Mouse (Mus musculus) urinary bladder, postnatal 14 days (tissue): ENCODE measurements at regions not wholly inside any gene's neighbourhood (a gene's known extent, or its start where the extent isn't known, plus 50 kb on each side); places are given as distances from the start of the nearest gene placed in this dataset.

Experiments used
- DNase-seq: peaks from one replicate; pipeline ENCODE4 v3.0.0; 2021; ENCODE audit warnings: low spot score

DNA sequence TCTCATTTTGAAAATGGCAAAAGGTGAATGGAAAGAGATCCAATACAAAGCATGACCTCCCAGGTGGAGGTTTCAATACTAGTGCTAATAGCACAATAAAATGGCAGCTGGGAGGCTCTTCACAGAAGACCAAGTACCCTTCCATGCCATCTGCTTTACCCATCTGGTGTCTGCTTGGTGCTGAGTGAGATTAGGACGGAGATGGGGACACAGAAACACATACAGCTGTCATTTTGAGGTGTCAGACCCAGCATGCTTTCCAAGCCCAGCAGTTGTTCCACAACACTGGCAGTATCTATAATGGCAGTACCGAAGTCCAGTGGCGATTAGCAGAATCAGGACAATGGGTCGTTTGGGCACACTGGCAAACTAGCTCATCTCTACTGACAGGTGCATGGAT is 118.9 kb upstream of the 1700064H15Rik start:
- no peak for DNase-seq

DNA sequence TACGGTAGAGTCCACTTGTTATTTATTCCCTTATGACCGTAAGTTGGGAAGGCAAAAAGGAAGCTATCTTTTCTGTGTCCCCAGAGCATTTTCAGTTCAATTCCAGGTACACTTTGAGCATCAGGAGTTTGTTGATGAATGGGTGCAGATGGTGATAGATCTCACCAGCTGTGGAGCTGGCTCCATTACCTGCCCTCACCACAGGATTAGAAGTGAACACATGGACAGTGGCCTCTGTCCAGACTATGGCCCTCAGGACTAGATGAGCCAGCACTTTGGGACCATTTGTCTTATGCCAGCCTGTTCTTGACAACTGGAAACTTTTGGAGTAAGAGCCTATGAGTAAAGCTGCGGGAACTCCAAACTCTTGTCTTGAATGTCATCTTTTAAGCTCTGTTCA is 123.5 kb upstream of the 1700064H15Rik start:
- no peak for DNase-seq

DNA sequence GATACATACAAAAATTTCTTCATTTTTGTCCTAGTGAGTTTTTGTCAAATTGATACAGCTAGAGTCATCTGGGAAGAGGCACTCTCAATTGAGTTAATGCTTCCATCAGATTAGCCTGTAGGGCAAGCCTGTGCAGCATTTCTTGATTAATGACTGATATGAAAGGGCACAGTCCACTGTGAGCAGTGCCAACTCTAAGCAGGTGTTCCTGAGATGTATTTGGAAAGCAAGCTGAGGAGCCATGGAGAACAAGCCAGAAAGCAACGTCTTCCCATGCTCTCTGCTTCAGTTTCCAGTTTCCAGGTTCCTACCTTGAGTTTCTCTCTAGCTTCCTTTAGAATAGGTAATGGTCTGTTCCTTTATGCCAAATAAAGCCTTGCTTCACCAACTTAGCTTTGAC is 125.5 kb upstream of the 1700064H15Rik start:
- no peak for DNase-seq

DNA sequence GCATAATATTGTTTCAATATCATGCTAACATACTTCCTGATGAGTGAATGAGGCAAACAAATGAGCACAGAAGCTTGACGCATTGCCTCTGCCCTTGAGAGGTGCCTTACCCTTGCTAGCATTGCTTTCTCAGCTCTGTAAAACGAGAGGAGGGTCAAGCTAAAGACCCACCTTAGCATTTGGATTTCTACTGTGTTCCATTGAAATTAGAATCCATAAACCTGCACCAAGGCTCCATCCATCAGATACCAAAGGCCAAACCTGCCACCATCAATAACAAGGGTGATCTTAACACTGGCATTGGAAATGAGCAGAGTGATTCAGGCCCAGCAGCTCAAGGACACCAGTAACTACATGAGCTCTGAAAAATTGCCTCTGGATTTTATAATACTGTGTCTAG is 126.2 kb upstream of the 1700064H15Rik start:
- no peak for DNase-seq

DNA sequence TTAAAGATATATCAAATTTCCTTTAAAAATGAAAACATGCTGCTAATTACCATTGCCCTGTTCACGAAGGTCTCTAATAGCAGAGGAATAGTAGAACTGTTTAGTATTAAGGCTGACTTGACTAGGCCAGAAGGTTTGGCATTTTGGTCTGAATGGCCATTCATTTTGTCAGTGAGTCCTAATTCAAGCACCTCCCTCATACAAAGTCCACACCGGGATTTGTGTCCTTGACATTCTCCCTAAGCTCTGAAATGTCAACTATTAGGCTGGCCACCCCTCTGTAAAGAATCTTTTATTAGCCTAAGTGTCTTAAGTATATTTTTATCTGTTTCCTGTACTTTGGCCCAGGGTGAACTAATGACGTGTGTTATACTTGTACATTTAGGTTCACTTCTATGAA is 126.7 kb upstream of the 1700064H15Rik start:
- DNase-seq = no peak

DNA sequence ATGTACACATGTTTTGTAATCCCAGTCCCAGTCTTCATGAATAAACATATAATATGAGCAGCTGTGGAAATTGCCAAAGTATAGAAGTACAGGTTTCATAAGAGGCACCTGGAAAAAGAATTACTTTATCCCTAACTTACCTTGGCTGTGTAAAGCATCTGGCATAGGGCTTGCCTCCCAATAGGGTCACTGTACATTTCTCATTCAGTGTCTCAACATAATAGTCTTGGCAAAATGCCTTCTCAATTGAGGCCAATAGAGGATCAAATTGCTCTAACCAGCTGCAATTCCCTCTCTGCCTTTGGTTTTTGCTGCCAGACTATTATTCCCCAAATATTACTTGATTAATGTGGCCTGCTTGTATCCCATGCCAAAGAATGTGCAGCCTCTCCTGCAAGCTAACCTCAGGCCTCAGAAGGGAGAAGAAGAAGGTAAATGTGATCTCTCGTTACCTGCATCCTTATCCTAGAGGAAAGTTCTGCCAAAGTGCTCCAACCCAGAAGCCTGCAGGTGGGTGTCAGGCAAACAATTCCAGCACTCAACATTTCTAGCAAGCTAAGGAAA is 158.2 kb upstream of the Cp start:
- DNase-seq = no peak

DNA sequence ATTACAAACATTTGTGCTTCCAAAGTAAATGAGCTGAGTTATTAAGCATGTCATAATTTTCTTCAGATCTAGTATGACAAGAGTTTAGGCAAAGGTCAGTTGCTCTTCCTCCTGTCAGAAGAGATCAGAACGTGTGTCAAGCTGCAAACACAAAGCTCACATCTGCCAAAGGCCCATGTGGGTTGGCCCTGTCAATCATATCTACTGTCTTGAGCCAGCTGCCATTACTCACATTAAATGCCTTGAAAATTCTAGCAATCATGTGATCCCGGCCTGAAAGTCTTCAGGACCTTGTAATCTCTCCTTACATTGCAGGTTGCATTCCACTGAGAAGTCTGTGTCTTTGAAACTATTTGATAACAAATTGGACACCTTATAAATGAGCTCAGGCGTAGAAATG is 146.8 kb upstream of the Cp start:
- no peak for DNase-seq

DNA sequence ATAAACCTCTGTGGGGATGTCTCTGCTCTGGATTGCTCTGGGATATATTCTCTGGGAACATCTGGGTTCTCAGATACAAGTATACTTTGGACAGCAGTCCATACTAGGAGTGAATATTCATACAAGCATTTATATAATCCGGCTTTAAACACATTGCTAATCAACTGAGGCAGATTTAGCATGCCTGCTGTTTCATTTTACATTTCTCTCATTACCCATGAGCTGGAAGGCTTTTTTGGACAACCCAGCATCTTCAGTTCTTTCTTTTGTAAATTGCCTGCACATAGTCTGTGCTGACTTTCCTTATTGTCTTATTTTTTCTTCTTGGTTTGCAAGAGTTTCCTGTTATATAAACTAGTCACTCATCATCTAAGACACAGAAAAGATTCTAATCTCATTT is 131.9 kb upstream of the Cp start:
- no peak for DNase-seq

DNA sequence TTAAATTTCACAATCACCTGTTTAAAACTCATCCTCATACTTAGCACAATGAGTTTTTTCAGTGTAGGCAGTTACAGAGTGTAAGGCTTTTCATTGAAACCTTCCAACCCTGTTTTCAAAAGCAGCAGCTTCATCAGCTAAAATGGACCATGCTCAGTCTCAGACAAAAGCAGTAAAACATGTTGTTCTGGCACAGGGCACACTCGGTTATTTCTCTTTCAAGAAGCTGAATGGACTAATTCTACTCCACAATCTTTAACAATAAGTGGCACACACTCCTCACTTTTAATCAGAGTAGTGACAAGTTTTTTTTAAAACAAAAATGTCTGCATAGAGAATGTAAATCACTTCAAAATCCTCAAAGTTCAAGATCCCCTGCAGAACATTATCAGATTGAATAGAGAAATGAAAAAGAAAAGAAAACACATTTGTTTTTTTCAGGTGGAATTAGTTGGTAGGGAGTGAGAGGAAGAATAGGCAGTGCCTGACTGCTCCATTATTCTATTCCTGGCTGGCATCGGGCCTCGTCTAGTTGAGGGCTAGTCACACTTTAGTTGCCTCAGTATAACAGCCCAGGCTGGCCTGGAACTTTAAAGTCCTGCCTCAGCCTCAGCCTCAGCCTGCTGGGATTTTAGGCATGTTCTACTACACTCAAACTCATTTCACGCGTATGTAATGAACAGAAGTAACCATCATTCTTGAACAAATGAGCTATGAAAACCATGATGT is 128.2 kb upstream of the Cp start:
- DNase-seq = no peak

DNA sequence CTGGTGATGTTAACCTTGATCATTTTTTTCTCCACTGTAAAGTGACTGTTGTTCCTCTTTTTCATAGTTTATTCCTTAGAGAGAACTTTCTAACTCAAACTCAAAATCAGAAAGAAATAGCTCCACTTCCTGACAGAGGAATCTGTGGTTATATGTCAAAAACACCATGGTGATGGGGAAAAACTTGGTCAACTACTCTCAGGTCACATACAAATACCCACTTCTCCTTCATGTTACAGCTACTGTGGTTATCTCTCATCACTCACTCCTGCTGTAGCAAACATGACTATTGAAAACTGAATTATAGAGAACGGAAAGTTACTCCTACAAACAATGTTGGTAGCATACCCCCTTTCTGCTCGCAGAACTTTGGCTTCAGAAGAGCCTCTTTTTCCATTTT is 127.1 kb upstream of the Cp start:
- DNase-seq = no peak

DNA sequence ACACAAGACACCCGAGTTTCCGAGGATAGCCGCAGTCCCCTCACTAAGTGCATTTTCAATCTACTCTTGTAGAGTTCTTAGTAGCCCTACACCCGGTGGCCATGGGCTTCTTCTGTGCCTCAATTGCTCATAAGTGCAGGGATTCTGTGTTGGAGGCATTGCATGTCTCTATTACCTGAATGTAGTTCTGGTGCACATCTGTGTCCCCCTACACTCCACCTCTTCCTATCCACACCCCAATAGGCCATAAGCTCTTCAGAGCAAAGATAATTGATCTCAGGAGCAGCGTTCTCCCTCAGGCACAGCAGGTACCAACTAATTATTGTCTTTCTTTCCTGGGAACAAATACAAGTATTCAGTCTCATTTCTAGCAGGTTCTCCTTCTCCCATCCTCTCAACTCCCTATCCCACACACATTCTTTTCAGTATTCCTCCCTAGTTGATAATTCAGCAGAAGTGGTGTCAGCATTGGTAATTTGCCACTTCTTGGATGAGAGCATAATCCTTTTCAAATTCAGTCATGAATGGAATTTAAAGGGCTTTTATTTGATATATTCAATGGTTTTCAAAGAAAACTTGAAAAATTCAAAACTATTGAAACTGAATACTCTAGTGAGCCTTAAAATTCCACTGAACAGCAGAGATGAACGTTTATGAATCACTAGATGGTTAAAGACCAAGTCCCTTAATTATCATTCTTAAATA is 108.7 kb upstream of the Cp start:
- no peak for DNase-seq

DNA sequence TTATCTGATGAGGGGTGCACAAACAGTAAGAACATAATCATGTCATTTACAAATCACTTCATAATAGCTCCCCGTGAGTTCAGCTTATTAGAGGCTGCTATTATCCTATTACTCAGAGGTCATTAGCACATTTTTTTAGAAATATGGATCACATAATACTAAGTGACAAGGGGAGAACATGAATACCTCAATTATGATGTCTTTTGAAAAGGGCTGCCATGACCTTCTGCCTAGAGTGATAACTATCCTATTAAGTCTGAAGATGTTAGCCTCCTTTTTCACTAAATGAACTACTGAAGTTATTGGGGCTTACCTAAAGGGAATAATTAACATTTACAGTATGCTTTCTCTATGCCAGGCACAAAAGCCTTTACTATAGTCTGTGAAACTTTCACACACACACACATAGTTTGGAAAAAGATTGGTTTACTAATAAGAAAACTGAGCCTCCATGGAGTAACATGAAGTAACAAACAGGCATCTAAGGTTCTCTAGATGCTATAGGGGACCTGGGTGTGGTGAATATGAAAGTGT is 108.1 kb upstream of the Cp start:
- no peak for DNase-seq

DNA sequence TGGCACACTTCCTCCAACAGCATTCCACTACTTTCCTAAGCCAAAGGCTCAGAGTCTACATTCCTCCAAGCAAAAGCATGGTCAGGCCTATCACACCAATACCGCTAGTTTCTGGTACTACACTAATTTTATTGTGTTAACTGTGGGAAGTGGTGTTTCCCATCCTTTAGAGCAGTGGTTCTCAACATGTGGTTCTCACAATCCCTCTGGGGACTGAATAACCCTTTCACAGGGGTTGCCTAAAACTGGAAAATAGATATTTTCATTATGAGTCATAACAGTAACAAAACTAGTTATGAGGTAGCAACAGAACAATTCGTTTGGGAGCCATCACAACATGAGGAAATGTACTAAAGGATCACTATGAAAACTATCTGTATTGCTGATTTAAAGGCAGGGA is 74.2 kb upstream of the Cp start:
- DNase-seq = no peak

DNA sequence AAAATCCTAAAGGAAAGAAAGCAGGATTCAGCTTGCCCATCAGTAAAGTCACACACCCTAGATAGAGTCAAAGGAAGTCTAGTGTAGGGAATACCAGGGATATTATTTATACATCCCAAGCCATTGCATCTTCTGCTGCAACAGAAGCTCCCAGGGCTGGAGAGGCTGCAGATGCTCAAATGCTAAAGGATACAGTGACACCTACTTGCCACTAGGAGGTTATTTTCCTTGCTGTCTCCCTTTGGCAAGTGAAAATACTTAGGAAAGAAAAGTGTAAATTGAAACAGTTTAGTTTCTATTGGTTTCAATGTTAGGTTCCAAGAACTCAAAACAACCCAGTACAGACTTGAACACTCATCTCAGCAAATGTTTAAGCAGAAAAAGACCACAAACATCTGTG is 68.4 kb upstream of the Cp start:
- DNase-seq = no peak

DNA sequence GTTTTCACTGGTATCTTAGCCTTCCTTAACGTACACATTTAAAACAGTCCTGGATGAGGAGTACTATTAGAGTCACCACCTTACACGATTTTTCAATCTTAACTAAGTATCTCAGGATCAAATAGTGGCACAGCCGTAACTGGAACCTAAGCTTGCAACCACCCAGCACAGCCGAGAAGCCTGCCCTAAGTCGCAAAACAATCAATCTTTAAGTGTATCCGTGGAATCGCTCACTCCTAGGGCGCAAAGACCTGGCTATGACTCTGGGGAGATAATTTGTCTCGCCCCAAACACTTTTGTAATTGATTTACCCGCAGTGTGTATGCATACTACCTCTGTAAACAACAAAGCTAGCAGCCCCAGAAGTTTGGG is 62.6 kb upstream of the Cp start:
- DNase-seq = no peak

DNA sequence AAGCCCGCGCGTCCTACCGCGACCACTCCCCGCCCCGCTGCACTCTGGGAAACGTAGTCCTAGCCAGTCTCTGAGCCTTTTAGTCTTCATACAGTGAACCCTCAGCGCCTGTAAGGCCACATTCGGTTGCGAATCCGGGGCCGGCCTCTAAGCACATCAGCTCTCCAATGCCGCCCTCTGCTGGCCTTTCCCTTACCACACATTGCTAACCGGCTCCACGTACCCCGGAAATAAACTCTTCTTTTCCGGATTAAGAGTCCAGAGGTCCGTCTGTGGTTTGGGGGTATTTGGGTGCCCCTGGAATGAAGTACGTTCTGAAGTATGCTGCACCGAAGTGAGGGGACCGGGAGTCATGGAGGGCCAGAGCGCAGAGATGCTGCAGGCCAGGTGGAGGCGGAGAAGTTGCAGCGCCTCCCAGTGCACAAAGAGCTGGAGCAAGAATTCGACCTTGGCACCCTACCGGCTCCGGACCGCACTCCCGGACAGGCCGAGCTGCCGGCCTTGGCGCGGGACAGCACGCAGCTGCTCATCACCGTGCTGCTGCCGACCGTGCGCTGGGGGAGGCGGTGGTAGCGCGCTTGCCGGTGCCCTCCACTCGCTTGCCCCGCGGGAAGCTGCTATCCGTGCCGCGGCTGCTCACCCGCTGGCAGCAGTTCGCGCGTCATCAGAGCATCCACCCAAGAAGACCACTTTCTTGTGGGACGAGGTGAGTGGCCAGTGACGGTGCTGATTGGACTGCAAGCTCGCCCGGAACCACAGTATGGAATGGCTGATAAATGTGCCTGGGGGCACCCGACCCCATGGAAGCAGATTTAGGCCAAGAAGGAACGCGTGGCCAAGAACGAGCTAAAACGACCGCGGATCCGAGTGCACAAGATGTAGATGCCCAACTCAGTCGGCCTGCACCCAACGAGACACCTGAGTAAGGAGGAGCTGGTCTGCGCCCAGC is 62.0 kb upstream of the Cp start:
- peak; percentile 96 for DNase-seq

DNA sequence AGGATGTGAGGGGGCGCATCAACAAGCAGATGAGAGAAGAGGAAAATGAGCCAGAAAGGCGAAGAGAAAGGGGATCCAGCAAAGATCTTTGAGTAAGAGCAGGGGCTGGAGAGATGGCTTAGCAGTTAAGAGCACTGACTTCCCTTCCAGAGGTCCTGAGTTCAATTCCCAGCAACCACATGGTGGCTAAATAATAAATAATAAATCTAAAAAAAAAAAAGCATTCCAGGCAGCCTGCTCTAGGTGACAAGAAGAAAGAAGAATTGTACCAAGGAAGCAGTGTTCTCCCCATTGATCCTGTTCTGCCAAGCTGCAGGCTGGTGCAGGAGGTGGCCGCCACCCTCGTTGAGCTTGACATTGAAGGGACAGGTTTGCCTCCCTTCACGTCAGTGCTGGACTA is 61.1 kb upstream of the Cp start:
- DNase-seq = no peak

DNA sequence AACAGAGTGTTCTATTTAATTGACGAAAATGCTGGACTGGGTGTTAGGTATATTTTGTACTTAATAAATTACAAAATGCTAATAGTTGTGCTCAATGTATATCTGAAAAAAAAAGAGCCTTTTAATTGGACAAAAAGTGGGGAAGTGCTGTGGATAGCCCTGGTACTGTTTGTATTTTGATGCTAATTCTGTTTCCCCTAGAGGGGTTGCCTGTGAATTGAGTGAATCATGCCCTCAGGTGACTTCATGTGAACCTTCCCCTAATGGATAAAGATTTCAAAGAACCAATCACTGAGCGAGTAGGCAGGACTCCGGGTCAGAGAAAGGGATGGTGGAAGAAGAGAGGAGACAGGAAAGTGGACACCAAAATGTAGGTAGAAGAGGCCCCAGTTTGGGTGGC is 59.7 kb upstream of the Cp start:
- no peak for DNase-seq

DNA sequence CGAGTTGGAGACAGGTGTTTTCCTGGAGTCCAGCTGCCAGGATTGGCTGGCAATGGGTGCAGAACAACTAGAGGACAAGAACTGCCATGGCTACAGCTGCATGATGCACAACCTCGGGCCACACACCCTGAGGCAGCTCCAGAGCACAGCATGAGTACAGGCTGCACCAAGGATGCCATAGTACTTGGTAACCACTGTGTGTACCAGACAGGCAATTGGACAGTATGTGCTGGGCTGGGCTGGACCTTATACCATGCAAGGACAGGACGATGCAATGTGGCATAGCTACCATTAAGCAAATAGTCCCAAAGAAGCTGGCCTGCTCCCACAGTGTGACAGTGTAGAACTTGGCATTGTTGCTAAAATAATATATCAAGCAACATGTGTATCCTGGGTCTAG is 54.6 kb upstream of the Cp start:
- DNase-seq = no peak

DNA sequence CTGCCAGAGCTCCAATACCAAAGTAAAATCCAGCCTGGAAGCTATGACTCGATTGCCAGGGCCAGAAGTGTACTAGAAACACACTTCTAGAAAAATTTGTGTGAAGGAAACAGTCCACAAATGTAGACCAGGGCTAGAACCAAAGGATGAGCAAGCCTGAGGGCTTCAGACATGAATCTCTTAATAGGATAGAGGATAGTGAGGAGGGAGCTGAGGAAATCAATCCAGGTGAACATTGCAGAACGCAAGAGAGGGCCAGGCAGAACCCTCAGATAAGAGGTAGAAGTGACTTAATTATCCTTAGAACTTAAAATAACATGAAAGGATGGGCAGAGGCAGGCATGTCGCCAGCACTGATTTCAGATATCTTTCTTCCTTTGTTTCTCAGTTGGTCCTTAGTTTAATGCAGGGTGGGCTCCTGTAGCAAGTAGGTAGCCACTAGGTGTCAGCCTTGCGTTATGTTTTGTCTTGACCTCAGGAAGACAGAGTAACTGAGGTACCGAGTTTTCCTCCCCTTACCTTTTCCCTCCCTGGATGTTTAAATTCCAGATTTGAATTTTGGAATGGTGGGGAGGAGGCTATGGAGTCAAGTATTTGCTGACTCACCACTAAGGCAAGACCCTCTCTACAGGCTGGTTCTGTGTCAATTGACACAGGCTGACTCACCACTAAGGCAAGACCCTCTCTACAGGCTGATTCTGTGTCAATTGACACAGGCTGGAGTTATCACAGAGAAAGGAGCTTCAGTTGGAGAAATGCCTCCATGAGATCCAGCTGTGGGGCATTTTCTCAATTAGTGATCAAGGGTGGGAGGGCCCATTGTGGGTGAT is 52.2 kb upstream of the Cp start:
- peak; percentile 44 for DNase-seq
